In genomic region chrX:136172118-136172551, GRCm38 (mm10) we compare ENCODE assay signal across 8 mouse cellular contexts. TPM values are rescaled to one million over a fixed set of nuclear protein-coding genes. Genes with fewer than 3 reads are reported as not detected.
DNase-seq lines count a peak whose midpoint lies in the region.

Gene Tceal8, minus strand, starts transcription at chrX:136172342.

- H3K4me1 ChIP-seq in megakaryocyte, embryonic 14.5 days, result 0 out of 2 replicates have a peak, but pooled peaks cover 4% of the 10 kb centered on the region

- intact Hi-C loops in gastrocnemius, postnatal 14 days (cut with DNase I; ENCODE audit: low total_unique reads), result no loop called here

- no peaks in the 10 kb centered on the region for H3K9me3 ChIP-seq in megakaryocyte, embryonic 14.5 days

- peak; percentile 76 for DNase-seq in adrenal gland, adult 8-10 months
- peak; percentile 91 for DNase-seq in embryo, embryonic 11 days
- peak; percentile 74 for DNase-seq in gastrocnemius, postnatal 14 days
- DNase-seq in induced T-regulatory cell, adult 2 months (ENCODE audit: low read depth), result peak; percentile 1
- DNase-seq in left cerebral cortex, adult 9 months (ENCODE audit: low spot score in 2 of 2), result peak; percentile 61 to 75
- DNase-seq in right cerebral cortex, postnatal 14 days, result peak; percentile 65
- DNase-seq in urinary bladder, postnatal 4 days (ENCODE audit: low spot score in 2 of 2), result peak; percentile 67 to 71

- H3K27me3 ChIP-seq in megakaryocyte, embryonic 14.5 days (replicated peaks), result peaks cover 7% of the 10 kb centered on the region

- H3K4me3 ChIP-seq in megakaryocyte, embryonic 14.5 days (replicated peaks), result peak within 1 kb of the TSS; percentile 91

- H3K36me3 ChIP-seq in megakaryocyte, embryonic 14.5 days (replicated peaks; ENCODE audit: low read length), result peaks cover 3% of the 10 kb centered on the region

RNA-seq across cellular contexts. Expression of gene Tceal8, which starts in this region (rescaled TPM):
- total RNA-seq in adrenal gland, adult 8-10 months (2022), result 10 to 100 TPM; 36.3 to 50.8 (median 48.3) TPM
- total RNA-seq in gastrocnemius, postnatal 14 days (2021), result 10 to 100 TPM; 29.8 to 32.9 TPM
- 25.8 TPM in 1 of 2 replicates, not detected in the other for polyA plus RNA-seq in megakaryocyte, embryonic 14.5 days (2012; ENCODE audit: insufficient read depth, low replicate concordance)

Comparison
In these comparisons a context has a peak if more than half of its experiments do, and no peak if none do; other contexts are left out.
1. Peak in every context shown above with its lines: DNase-seq and H3K4me3 ChIP-seq.
2. DNase-seq: peak in every context shown above with its lines; median percentile 91 in embryo, embryonic 11 days; 76 in adrenal gland, adult 8-10 months; 74 in gastrocnemius, postnatal 14 days; 69 in urinary bladder, postnatal 4 days; 68 in left cerebral cortex, adult 9 months; 65 in right cerebral cortex, postnatal 14 days; 1 in induced T-regulatory cell, adult 2 months.